Mouse (Mus musculus): ENCODE results near the gene BC048403. TPM values are rescaled to one million over a fixed set of nuclear protein-coding genes. Genes with fewer than 3 reads are reported as not detected.
A peak's percentile ranks its signal among the peaks of the same experiment; 100 is the strongest.

Gene BC048403
- total RNA-seq (2012; rRNA removed) (2.5 and 2.7 TPM in 2 replicates), polyA plus RNA-seq (2012; ENCODE audit: insufficient read depth in 1 of 2, insufficient read length in 2 of 2, low read depth in 1 of 2, low replicate concordance in 2 of 2, missing spikeins in 1 of 2) (10 to 100 TPM in 1 of 2 experiments, not detected in 1; 11.6 TPM)

DNA sequence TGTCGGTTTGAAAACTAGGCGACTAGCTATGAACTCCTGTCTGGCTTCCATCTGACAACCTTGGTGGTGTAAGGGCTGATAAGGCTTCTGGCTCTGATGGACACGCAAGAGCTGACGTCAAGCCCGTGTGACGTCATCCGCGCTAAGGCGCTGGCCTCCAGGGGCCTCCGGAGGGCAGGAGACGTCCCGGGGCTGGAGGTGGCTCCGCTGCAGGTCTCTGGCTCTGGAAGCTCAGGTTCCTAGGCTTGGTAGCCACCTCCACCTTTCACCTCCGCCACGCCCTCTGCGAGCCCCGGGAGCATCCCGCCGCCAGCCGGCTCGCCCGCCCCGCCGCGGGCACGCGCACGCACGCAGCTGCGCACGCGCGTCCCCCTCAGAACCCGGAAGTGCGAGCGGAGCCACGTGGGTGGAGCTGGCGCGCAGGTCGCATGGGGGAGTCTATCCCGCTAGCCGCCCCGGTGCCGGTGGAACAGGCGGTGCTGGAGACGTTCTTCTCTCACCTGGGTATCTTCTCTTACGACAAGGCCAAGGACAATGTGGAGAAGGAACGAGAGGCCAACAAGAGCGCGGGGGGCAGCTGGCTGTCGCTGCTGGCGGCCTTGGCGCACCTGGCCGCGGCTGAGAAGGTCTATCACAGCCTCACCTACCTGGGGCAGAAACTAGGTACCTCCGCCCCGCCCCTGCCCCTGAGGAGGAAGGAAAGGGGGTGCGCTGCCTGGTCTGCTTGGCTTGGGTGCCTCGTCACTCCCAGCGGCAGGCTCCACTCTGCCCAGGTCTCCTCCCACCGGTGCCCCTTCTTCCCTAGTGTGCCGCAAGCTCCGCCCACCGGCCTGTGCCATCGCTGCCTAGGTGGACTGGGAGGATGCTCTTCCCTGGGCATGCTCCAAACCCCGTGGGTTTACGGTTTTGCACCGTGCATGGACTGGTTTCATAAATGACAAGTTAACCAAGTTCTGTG lies at the start of gene BC048403:
Gene BC048403, plus strand, starts transcription at position 390 of the 958 bp plus-strand sequence.
- H3K4me3 ChIP-seq (ENCODE audit: control insufficient read depth in 1 of 2, insufficient read depth in 1 of 2, low read depth in 2 of 2, low read length in 2 of 2) = peak within 1 kb of the TSS; percentile 66 to 74
- H3K9me3 ChIP-seq (replicated peaks; ENCODE audit: insufficient read depth, low read length) = no peaks in the 10 kb centered on the region
- H3K27me3 ChIP-seq (ENCODE audit: control insufficient read depth in 1 of 2, insufficient read depth in 2 of 2, low read length in 2 of 2) = no peaks in the 10 kb centered on the region
- peaks cover 20% of the 10 kb centered on the region for H3K79me2 ChIP-seq (ENCODE audit: control insufficient read depth, insufficient read depth, low read length, poor library complexity)
- DNase-seq (ENCODE audit: low read depth, low spot score) = peak; percentile 91
- H3K36me3 ChIP-seq (ENCODE audit: control insufficient read depth in 1 of 2, insufficient read depth in 2 of 2, low read length in 2 of 2) = peaks cover under 1 to 10% of the 10 kb centered on the region in 2 experiments; a peak in 3 of 4 replicates
- peak within 1 kb of the TSS; percentile 44 for H3K27ac ChIP-seq (ENCODE audit: control insufficient read depth, low read depth, low read length)
- H3K9ac ChIP-seq (ENCODE audit: control insufficient read depth, low read depth, low read length, poor library complexity, severe bottlenecking) = peak within 1 kb of the TSS; percentile 75
- peaks cover 6 to 7% of the 10 kb centered on the region in 2 experiments; a peak in 3 of 4 replicates for H3K4me1 ChIP-seq (ENCODE audit: control insufficient read depth in 1 of 2, insufficient read depth in 2 of 2, low read length in 2 of 2)
- TF ChIP-seq MEF2A (IDR thresholded peaks at IDR 0.05; ENCODE audit: extremely low read depth, insufficient replicate concordance, low read depth, low read length, poor library complexity, severe bottlenecking) (no peak), CTCF (IDR thresholded peaks at IDR 0.05 in 2 of 3, conservative IDR thresholded peaks at IDR 0.05 in 1 of 3; ENCODE audit: control insufficient read depth in 1 of 3, insufficient read depth in 1 of 3, low read depth in 2 of 3, low read length in 3 of 3, poor library complexity in 1 of 3, severe bottlenecking in 1 of 3) (no peak), NELFE (IDR thresholded peaks at IDR 0.05; ENCODE audit: low read depth, low read length) (peak; percentile 86), KAT2A (conservative IDR thresholded peaks at IDR 0.05; ENCODE audit: low read depth, low read length) (no peak), ELF1 (IDR thresholded peaks at IDR 0.05; ENCODE audit: low read depth, low read length) (peak; percentile 99), MYC (IDR thresholded peaks at IDR 0.05; ENCODE audit: low read depth, low read length) (peak; percentile 98), CHD1 (IDR thresholded peaks at IDR 0.05; ENCODE audit: low read depth, low read length) (no peak), ETS1 (IDR thresholded peaks at IDR 0.05; ENCODE audit: low read depth, low read length) (peak; percentile 85), ZMIZ1 (IDR thresholded peaks at IDR 0.05; ENCODE audit: low read depth, low read length) (peak; percentile 56; the same call in 1 of the 2 replicates), CHD2 (IDR thresholded peaks at IDR 0.05; ENCODE audit: low read length) (no peak), USF1 (IDR thresholded peaks at IDR 0.05; ENCODE audit: low read depth, low read length) (peak; percentile 87), SMC3 (IDR thresholded peaks at IDR 0.05; ENCODE audit: low read depth, low read length) (no peak), MAX (IDR thresholded peaks at IDR 0.05; ENCODE audit: low read length) (peak; percentile 96), GATA1 (IDR thresholded peaks at IDR 0.05; ENCODE audit: low read depth, low read length) (peak; percentile 73), RCOR1 (IDR thresholded peaks at IDR 0.05; ENCODE audit: low read depth, low read length) (no peak), ZC3H11A (IDR thresholded peaks at IDR 0.05; ENCODE audit: low read depth, low read length) (no peak), BHLHE40 (IDR thresholded peaks at IDR 0.05; ENCODE audit: borderline replicate concordance, low read depth, low read length) (no peak), RAD21 (IDR thresholded peaks at IDR 0.05; ENCODE audit: low read depth, low read length) (no peak), SIN3A (IDR thresholded peaks at IDR 0.05; ENCODE audit: low read length) (peak; percentile 98), JUND (IDR thresholded peaks at IDR 0.05; ENCODE audit: low read depth, low read length) (no peak), TAL1 (IDR thresholded peaks at IDR 0.05; ENCODE audit: low read length) (no peak), E2F4 (IDR thresholded peaks at IDR 0.05; ENCODE audit: borderline replicate concordance, low read depth, low read length) (no peak), MAZ (IDR thresholded peaks at IDR 0.05; ENCODE audit: low read depth, low read length) (no peak; the same call in 1 of the 2 replicates), POLR2AphosphoS2 (IDR thresholded peaks at IDR 0.05; ENCODE audit: low read length) (peak; percentile 67; the same call in 1 of the 2 replicates), POLR2AphosphoS5 (IDR thresholded peaks at IDR 0.05; ENCODE audit: borderline replicate concordance, low read depth, low read length) (no peak), EP300 (IDR thresholded peaks at IDR 0.05; ENCODE audit: low read depth in 1 of 2, low read length in 2 of 2) (0 out of 4 replicates have a peak, but pooled peaks of 1 of the 2 experiments have one; percentile 21), UBTF (IDR thresholded peaks at IDR 0.05; ENCODE audit: borderline replicate concordance, insufficient read depth, low read depth, low read length) (no peak), USF2 (IDR thresholded peaks at IDR 0.05; ENCODE audit: borderline replicate concordance in 1 of 2, insufficient read depth in 1 of 2, low read depth in 1 of 2, low read length in 2 of 2) (no peak), HCFC1 (IDR thresholded peaks at IDR 0.05; ENCODE audit: low read depth, low read length) (peak; percentile 71), NRF1 (IDR thresholded peaks at IDR 0.05; ENCODE audit: insufficient read depth, low read depth, low read length, poor library complexity, severe bottlenecking) (peak; percentile 81), MAFK (IDR thresholded peaks at IDR 0.05; ENCODE audit: borderline replicate concordance, low read depth, low read length) (no peak), MYB (IDR thresholded peaks at IDR 0.05; ENCODE audit: low read depth, low read length) (no peak), ZNF384 (IDR thresholded peaks at IDR 0.05; ENCODE audit: low read depth, low read length) (no peak), GABPA (IDR thresholded peaks at IDR 0.05; ENCODE audit: low read depth, low read length) (peak; percentile 77; the same call in 1 of the 2 replicates)

Measured in MEL (cell line).